Mouse (Mus musculus) liver, postnatal 0 days (tissue): Measurements from ENCODE around the gene Timm17a.

ENCODE experiments used
- CTCF ChIP-seq: sonication (generic); IDR thresholded peaks from 2 replicates; pipeline ENCODE4 v1.5.1; 2016; ENCODE audit warnings: antibody characterized with exemption, low read depth
- EP300 ChIP-seq: IDR thresholded peaks from 2 replicates; pipeline ENCODE4 v1.6.1; 2016; ENCODE audit warnings: antibody characterized with exemption, low read depth, mild to moderate bottlenecking

GRCm38 (mm10) chr1:135252854-135253253, 60.7 kb downstream of the Timm17a start:
- TF ChIP-seq CTCF: no peak
- no peak for TF ChIP-seq EP300
